Comparison of ENCODE assay signal across 9 mouse cellular contexts in the genomic region with DNA sequence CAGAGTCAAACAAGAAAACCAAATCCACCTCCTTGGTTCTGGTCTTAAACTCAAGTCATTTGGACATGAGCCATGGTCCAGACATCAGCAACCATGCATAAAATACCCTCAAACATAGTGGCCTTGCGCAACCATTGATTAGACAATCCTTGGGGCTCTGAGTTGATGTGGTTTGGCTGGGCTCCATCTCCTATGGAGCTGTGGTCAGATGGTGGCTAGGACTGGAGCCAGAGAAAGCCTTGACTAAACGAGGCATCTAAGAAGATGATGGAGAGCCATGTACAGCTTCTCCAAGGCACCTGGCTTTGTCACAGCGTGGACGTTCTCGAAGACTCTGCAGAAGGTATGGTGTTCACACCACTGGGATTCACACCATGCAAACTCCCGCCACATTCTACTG.
DNase-seq lines count a peak whose midpoint lies in the region; ATAC-seq and TF ChIP-seq lines count a peak whose summit lies in the region.
"Had no signal": no experiment of that assay in that cellular context is flagged by ENCODE, and none has a peak within 500 bp of the region (broad histone marks: within the 10 kb centered on the region; RNA-seq: fewer than 3 reads in every experiment).

No protein-coding gene starts in this region.

- H3K9me3 ChIP-seq in heart, embryonic 10.5 days = no peaks in the 10 kb centered on the region
- H3K9me3 ChIP-seq in hindbrain, embryonic 13.5 days = no peaks in the 10 kb centered on the region

- WGBS in heart, embryonic 10.5 days = 90% methylated on average over 6 of the region's 6 CpGs
- WGBS in hindbrain, embryonic 13.5 days = 73% methylated on average over 6 of the region's 6 CpGs
- 85% methylated on average over 6 of the region's 6 CpGs for WGBS in thymus, adult 2 months

- DNase-seq in heart, embryonic 10.5 days (ENCODE audit: low spot score) = no peak
- no peak for DNase-seq in heart, postnatal 4 days
- DNase-seq in ovary, postnatal 36 days (ENCODE audit: low spot score) = peak; percentile 30
- no peak for DNase-seq in ovary, postnatal 14 days (ENCODE audit: low spot score)
- no peak for DNase-seq in thymus, adult 2 months
- DNase-seq in layer of hippocampus, adult 18-20 months (ENCODE audit: low spot score in 2 of 2) = no peak

- H3ac ChIP-seq in myocyte (ENCODE audit: control insufficient read depth, insufficient read length) = no peak overlapping the region

- H3K4me1 ChIP-seq in heart, embryonic 10.5 days = peaks cover 73% of the 10 kb centered on the region
- peaks cover 80% of the 10 kb centered on the region for H3K4me1 ChIP-seq in hindbrain, embryonic 13.5 days (replicated peaks)
- H3K4me1 ChIP-seq in thymus, adult 2 months (replicated peaks; ENCODE audit: control insufficient read depth, insufficient read depth, low read length) = peaks cover 11% of the 10 kb centered on the region

- H3K36me3 ChIP-seq in heart, embryonic 10.5 days = peaks cover 7% of the 10 kb centered on the region; the same call in 1 of the 2 replicates
- H3K36me3 ChIP-seq in hindbrain, embryonic 13.5 days = no peaks in the 10 kb centered on the region
- no peaks in the 10 kb centered on the region for H3K36me3 ChIP-seq in myocyte (ENCODE audit: control insufficient read depth, insufficient read depth)
- H3K36me3 ChIP-seq in thymus, adult 2 months (ENCODE audit: control insufficient read depth, insufficient read depth, low read length) = no peaks in the 10 kb centered on the region

- no peak overlapping the region for H3K9ac ChIP-seq in hindbrain, embryonic 13.5 days

- no peaks in the 10 kb centered on the region for H3K79me2 ChIP-seq in myocyte (ENCODE audit: control insufficient read depth, insufficient read depth)

- no peak overlapping the region for H3K4me2 ChIP-seq in hindbrain, embryonic 13.5 days
- H3K4me2 ChIP-seq in myocyte (ENCODE audit: low read depth) = no peak overlapping the region

- no peak for ATAC-seq in hindbrain, embryonic 13.5 days (ENCODE audit: low FRiP score)

- TF ChIP-seq CTCF in thymus, adult 2 months (IDR thresholded peaks at IDR 0.05; ENCODE audit: borderline replicate concordance, control insufficient read depth, extremely low read depth, insufficient read depth, low read length, poor library complexity) = no peak

- no peak overlapping the region for H3K4me3 ChIP-seq in heart, embryonic 10.5 days
- H3K4me3 ChIP-seq in hindbrain, embryonic 13.5 days = no peak overlapping the region
- no peak overlapping the region for H3K4me3 ChIP-seq in myocyte
- no peak overlapping the region for H3K4me3 ChIP-seq in thymus, adult 2 months (ENCODE audit: control insufficient read depth, insufficient read depth, low read length)

- H3K27ac ChIP-seq in heart, embryonic 10.5 days = peak overlapping the region; percentile 57; the same call in 1 of the 2 replicates
- peak overlapping the region; percentile 94 for H3K27ac ChIP-seq in hindbrain, embryonic 13.5 days
- no peak overlapping the region for H3K27ac ChIP-seq in thymus, adult 2 months (ENCODE audit: control insufficient read depth, insufficient read depth, low read length)
- H3K27ac ChIP-seq: macrophage had no signal

- no peaks in the 10 kb centered on the region for H3K27me3 ChIP-seq in heart, embryonic 10.5 days (ENCODE audit: insufficient read depth, poor library complexity, severe bottlenecking)
- no peaks in the 10 kb centered on the region for H3K27me3 ChIP-seq in hindbrain, embryonic 13.5 days
- H3K27me3 ChIP-seq in myocyte (ENCODE audit: control insufficient read depth, insufficient read depth, insufficient read length) = no peaks in the 10 kb centered on the region
- no peaks in the 10 kb centered on the region for H3K27me3 ChIP-seq in thymus, adult 2 months (ENCODE audit: control insufficient read depth, insufficient read depth, low read length)

- no peak for TF ChIP-seq POLR2A in myocyte (IDR thresholded peaks at IDR 0.05; ENCODE audit: insufficient read length, low read depth)
- TF ChIP-seq POLR2A in thymus, adult 2 months (IDR thresholded peaks at IDR 0.05; ENCODE audit: control insufficient read depth, extremely low read depth, insufficient read depth, low read length, poor library complexity) = no peak

TF ChIP-seq in myocyte, 11 proteins besides CTCF, POLR2A, EP300 and RAD21:
- TF ChIP-seq TCF3 (IDR thresholded peaks at IDR 0.05; ENCODE audit: insufficient read length, low read depth) = no peak
- no peak for TF ChIP-seq TCF12 (IDR thresholded peaks at IDR 0.05; ENCODE audit: insufficient read depth, poor library complexity, severe bottlenecking)
- TF ChIP-seq POLR2AphosphoS2 (IDR thresholded peaks at IDR 0.05; ENCODE audit: insufficient read length, low read depth) = no peak
- TF ChIP-seq REST (IDR thresholded peaks at IDR 0.05; ENCODE audit: insufficient read depth, insufficient read length) = no peak
- TF ChIP-seq CEBPB (IDR thresholded peaks at IDR 0.05; ENCODE audit: insufficient read depth, poor library complexity, severe bottlenecking) = peak; percentile 100
- no peak for TF ChIP-seq SRF (IDR thresholded peaks at IDR 0.05; ENCODE audit: control insufficient read depth, insufficient read length, low read depth)
- TF ChIP-seq MYOD1 (IDR thresholded peaks at IDR 0.05; ENCODE audit: control insufficient read depth in 1 of 3, insufficient read length in 2 of 3, low read depth in 2 of 3) = peak in 1 of 3 experiments; percentile 9
- TF ChIP-seq USF1 (IDR thresholded peaks at IDR 0.05; ENCODE audit: low read depth) = no peak
- no peak for TF ChIP-seq MAX (IDR thresholded peaks at IDR 0.05; ENCODE audit: low read depth)
- no peak for TF ChIP-seq E2F4 (IDR thresholded peaks at IDR 0.05; ENCODE audit: insufficient read depth)
- no peak for TF ChIP-seq MYOG (IDR thresholded peaks at IDR 0.05; ENCODE audit: control insufficient read depth in 1 of 3, insufficient read depth in 1 of 3, insufficient read length in 2 of 3, low read depth in 2 of 3)
